Mouse (Mus musculus) liver, postnatal 0 days (tissue): ENCODE results near the gene Lmo1.

ENCODE experiments used
- CTCF ChIP-seq: sonication (generic); IDR thresholded peaks from 2 replicates; pipeline ENCODE4 v1.5.1; 2016; ENCODE audit warnings: antibody characterized with exemption, low read depth
- EP300 ChIP-seq: IDR thresholded peaks from 2 replicates; pipeline ENCODE4 v1.6.1; 2016; ENCODE audit warnings: antibody characterized with exemption, low read depth, mild to moderate bottlenecking

GRCm38 (mm10) chr7:109137441-109137840 is 37.6 kb downstream of the Lmo1 start:
- no peak for TF ChIP-seq CTCF
- TF ChIP-seq EP300: no peak
